Mouse (Mus musculus) layer of hippocampus, postnatal 10 days (tissue): Measurements from ENCODE around the gene Cox6b2. TPM values are rescaled to one million over a fixed set of nuclear protein-coding genes. Genes with fewer than 3 reads are reported as not detected.

Experiments used
- DNase-seq, 2 experiments: peaks; one replicate each; pipeline ENCODE4 v3.0.0; 2021; ENCODE audit warnings: low spot score in 2 of 2
- long read RNA-seq: library from polyadenylated mRNA; stranded (forward); transcript quantifications from one replicate; pipeline ENCODE4 v2.0.0, GENCODE M21; 2023
- total RNA-seq, 2 experiments: library from RNA; stranded (reverse); gene quantifications; 2 replicates each; pipeline ENCODE4 v1.2.3; 2021

The Cox6b2 gene
- total RNA-seq = 1 to 10 TPM; 6.5 to 9.8 TPM
- long read RNA-seq, partial matches to known transcripts = 0 of 3 reads
- long read RNA-seq, other reads (novel, unspliced or antisense) = 0 of 3 reads

GRCm38 (mm10) chr7:4752821-4753570 is at the start of gene Cox6b2:
Gene Cox6b2 (minus strand): TSS chr7:4753094.
- DNase-seq = peak; percentile 58 to 70

DNA sequence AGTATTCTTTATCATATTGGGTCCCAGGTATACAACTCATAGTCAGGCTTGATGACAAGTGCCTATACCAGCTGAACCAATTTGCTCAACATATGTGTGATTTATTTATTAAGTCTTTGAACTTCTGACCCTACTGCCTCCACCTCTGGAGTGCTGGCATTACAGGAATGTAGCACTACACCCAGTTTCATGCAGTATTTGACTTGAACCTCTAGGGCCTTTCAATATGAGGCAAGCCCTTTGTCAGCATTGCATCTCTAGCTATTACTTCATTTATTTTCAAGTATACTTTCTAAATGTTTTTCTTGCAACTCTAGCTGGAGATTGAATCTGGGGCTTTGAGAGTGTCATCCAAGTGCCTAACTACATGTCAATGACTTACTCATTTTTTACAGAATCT is 49.4 kb upstream of the Cox6b2 start:
- no peak for DNase-seq

DNA sequence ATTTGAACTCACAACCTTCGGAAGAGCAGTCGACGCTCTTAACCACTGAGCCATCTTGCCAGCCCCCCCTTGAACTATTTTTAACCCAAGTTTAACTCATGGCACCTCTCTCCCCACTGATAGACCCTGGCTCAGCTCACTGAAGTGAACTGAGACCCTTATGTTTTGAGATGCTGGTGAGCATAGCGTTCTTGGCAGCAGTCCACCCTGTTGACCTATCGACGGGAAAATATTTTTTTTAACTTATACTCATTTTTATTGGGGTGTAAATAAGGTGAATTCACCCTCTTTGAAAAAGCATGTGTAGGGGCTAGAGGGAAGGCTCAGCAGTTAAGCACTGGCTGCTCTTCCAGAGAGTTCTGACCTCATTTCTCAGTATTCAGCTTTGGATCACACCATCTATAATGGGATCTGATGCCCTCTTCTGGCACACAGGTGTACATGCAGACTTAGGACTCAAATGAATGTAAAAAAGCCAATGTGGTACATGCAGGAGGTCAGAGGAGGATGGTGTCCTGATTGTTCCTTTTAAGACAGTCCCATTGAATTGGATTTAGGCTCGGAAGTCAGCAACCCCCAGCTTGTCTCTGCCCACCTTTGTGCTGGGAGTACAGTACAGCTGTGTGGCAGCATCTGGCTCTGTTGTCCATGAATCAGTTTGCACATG is 43.0 kb upstream of the Cox6b2 start:
- DNase-seq = peak in 1 of 2 experiments; percentile 27

DNA sequence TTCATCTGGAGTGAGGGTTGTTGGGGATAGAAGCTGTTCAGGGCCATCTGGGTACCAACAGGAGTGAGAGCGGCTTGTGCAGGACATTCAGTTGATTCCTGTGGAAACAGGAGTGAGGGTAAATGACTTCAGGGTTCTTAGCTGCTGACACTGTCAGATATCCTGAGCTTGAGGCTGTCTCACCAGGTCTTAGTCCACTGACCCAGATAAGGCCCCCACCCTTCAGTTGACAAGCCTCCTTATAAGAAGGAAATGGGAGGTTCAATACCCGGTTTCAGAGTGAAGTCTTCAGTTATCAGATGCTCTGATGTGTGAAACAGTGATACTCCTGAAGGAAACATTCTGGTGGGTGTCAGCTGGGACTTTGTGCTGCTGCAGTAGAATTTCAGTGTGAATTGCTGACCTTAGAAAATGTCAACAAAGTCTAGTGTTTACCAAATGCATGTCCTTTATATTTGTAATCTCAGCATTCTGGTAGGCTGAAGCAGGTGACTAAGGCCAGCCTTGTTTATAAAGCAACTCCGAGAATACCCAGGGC is 41.8 kb upstream of the Cox6b2 start:
- no peak for DNase-seq

GRCm38 (mm10) chr7:4793674-4794073 is 40.8 kb upstream of the Cox6b2 start:
- DNase-seq = no peak

GRCm38 (mm10) chr7:4793248-4793647 is 40.4 kb upstream of the Cox6b2 start:
- peak in 1 of 2 experiments; percentile 26 for DNase-seq

DNA sequence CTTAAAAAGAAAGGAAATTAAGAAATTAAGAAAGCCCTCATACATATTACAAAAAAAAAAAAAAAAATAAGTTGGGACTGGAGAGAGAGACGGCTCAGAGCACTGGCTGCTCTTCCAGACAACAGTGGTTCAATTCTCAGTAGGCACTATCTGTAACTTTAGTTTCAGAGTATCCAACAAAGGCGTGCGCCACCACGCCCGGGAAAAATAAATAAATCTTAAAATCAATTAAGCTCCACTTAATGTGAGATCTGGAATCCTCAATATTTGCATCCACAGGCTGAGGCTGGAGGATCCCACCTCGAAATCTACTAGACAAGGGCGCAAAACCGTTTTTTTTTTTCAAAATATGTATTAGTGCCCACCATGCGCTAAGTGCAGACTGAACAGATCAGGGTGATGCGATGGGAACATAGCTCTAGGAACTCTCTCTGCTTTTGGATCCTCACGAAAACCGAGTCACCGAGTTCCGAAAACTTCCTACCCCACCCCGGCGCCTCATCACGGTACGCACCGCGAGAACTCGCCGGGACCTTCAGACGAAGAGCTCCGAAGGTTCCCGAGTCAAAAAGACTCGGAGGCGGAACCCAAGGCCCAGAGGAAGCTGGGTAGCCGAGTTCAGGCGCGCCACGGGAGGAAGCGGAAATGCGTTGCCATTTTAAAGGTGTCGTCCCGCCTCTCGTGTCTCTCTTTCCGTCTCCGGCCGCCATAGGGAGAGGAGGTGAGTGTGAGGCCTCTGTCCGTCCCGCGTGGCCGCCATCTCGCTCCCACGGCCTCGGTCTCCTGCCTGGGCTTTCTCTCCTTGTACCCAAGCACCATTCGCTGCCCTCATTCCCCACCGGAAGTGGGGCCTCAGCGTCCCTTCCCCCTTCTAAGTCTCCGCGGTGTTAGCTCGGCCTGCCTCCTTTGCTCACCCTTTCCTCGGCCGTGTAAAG is 39.7 kb upstream of the Cox6b2 start, which contains the start of gene Rpl28:
Gene Rpl28, plus strand, starts transcription at position 597 of the 935 bp plus-strand sequence.
- peak; percentile 94 to 96 for DNase-seq

DNA sequence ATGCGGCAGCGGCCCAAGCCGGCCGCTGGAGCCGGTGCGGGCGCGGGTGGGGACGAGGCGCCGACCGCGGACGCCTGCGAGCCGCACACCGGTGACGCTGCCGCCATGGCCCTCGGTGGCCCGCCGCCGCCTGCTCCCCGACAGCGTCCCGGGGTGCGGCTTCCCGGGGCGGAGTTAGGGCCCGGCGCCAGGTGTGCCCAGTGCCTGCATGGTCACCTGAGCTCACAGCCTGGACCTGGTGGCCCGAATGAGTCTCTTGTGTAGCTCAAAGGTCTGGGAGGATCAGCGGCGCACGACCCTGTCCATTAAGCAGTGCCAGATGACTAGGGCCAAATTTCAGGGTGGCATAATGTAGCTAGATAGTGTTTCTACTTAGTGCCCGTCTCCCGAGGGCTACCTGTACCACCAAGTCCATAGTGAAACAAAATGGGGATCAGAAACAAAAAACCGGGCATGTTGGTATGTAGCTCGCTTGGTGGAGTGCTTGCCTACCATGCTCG is 36.6 kb upstream of the Cox6b2 start, which contains the start of gene Tmem238:
Gene Tmem238, minus strand, starts transcription at position 221 of the 500 bp plus-strand sequence.
- no peak for DNase-seq

GRCm38 (mm10) chr7:4788499-4789435 is 35.9 kb upstream of the Cox6b2 start:
- peak; percentile 64 to 74 for DNase-seq

GRCm38 (mm10) chr7:4783667-4784268 is 30.9 kb upstream of the Cox6b2 start:
- DNase-seq = no peak

DNA sequence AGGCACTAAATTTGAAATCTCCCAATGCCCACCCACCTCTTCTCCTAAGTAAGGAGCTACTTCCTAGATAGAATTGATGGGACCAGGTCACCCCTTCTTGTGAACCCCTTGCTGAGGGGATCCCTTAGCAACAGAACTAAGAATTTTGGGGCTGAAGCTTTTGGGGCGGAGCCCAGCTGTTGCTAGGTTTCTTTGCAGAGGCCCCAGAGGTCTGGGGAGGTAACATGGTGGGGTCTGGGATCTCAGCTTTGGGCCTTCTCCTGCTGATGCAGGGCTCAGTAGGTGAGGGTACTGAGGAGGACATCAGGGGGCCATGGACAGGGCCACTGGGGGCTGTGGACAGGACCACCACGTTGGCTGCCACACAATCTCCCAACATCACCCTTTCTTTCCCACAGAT is 29.9 kb upstream of the Cox6b2 start, which contains the start of the genes Il11 and Tmem190:
Gene Il11, minus strand, starts transcription at position 101 of the 400 bp plus-strand sequence.
Gene Tmem190, plus strand, starts transcription at position 179 of the 400 bp plus-strand sequence.
- DNase-seq = no peak

DNA sequence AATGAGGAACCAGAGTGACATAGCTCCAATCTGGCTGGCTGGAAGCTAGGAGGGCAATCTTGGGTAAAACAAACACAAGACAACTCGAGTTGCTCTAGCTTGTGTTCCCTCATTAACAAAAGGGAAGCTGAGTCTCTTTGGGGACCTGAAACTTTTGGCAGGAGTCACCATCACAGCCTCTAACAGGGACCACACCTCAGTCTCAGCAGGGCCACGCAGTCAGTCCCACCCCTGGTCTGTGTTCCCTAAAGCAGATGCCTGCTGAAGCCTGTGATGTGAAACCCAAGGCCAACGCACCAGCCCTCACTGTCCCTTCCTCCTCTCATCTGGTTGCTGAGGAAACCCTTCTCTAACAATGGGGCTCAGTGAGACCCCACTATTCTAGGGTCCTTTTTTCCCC is 29.2 kb upstream of the Cox6b2 start:
- no peak for DNase-seq

DNA sequence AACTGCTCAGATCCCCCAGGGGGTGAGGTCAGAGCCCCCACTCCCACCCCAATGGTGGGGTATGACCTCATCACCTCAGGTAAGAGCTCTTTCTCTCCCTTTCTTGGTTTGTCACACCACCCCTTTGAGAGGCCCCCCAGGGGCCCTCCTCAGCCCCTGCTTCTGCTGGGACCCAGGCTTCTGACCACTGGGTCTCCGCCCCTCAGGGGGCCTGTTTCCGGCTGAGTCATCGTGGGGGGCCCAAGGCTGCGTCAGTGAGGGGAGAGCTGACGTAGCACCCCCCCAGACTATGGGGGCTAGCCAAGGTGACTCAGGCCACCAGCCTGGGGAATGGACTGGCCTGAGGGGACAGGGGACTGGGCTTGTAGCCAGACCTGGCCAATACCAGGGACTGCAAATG is 27.0 kb upstream of the Cox6b2 start:
- DNase-seq = no peak

GRCm38 (mm10) chr7:4777851-4778637 is 25.1 kb upstream of the Cox6b2 start:
- DNase-seq = no peak

DNA sequence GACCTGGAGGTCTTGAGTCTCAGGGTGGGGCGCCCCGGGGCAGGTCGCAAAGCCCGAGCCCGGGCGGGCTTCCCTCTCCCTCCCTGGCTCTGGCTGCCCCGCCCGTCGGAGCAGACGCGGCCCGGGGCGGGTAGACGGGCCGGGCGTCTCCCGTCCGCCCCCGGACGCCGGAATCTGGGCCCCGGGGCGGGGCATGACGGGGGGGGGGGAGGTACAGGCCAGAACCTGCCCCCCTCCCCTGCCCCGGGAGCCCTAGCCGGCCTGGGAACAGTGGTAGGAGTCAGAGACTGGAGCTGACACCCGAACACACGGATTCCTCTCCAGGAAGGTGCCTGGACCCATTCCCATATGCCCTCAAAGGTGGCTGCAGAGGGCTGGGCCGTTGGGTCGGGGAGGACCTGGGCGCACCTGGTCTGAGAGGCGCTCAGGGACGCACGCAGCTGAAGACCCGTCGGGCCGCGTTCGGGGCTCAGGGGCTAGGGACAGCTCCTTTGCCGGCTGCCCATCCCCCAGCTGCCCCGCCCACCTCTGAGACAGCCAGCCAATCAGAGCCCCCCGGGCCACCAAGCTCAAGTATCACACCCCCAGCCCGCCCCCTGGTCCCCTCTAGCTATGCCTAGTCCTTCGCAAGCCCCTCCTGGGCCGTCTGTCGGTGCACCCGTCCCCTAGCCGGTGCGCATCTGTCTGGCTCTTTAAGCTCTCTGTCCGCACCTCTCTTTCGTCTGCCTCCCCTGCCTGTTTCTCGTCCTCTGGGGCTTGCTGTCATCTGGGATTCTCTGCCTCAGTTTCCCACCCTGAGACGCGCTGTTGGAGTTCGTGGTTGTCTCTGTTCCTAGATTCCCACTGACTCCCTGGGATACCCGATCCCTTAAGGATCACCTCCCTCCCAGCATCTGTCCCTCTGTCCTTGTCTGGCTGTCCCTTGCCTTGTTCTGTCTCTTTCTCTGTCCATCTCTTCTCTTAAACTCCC is 24.3 kb upstream of the Cox6b2 start:
- peak; percentile 50 to 60 for DNase-seq

- DNase-seq = no peak
These were observed 23.2 kb upstream of the Cox6b2 start for GRCm38 (mm10) chr7:4776131-4776530.

DNA sequence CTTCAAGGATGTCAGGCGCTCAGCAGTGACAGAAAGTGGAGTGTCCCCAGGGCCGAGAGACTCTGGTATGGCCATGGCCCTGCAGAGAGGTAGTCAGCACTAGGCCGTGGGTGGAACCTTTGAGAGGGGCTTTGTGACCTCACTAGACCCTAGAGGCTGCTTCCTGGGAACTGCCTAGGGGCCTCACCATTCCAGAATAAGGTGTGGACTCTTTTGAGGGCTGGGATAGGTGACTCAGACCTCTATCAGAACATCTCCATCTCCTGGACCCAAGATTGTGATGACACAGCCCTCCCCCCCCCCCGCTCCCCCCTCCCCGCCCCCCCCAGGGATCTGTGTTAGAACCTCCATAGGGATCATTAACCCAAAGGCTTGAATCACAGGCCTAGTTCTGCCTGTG is 18.3 kb upstream of the Cox6b2 start, which contains the start of gene Fam71e2:
Gene Fam71e2, minus strand, starts transcription at position 101 of the 400 bp plus-strand sequence.
- DNase-seq = no peak
